Mouse (Mus musculus) small intestine, adult 2 months (tissue): ENCODE measurements around the gene Pkp4. TPM values are rescaled to one million over a fixed set of nuclear protein-coding genes. Genes with fewer than 3 reads are reported as not detected.

Source experiments
- H3K27ac ChIP-seq: fragments of 200-500 bp; 2 replicates; pipeline ENCODE4 v1.5.1; 2012; ENCODE audit warnings: low read depth, low read length, control low read depth, inconsistent platforms; ENCODE audit not compliant: insufficient read depth
- H3K27me3 ChIP-seq: fragments of 200-500 bp; 2 replicates; pipeline ENCODE4 v1.6.1; 2012; ENCODE audit warnings: mild to moderate bottlenecking, moderate library complexity, low read length, inconsistent platforms; ENCODE audit not compliant: control insufficient read depth, insufficient read depth
- H3K36me3 ChIP-seq: fragments of 200-500 bp; 2 replicates; pipeline ENCODE4 v1.6.1; 2012; ENCODE audit warnings: mild to moderate bottlenecking, low read length, control low read depth, inconsistent platforms; ENCODE audit not compliant: control insufficient read depth, insufficient read depth
- H3K4me1 ChIP-seq: fragments of 200-500 bp; 2 replicates; pipeline ENCODE4 v1.6.1; 2012; ENCODE audit warnings: low read length, inconsistent platforms, mixed read lengths; ENCODE audit not compliant: control insufficient read depth, insufficient read depth, insufficient read length
- H3K4me3 ChIP-seq: fragments of 200-500 bp; 2 replicates; pipeline ENCODE4 v1.5.1; 2012; ENCODE audit warnings: low read depth, mild to moderate bottlenecking, control low read depth, inconsistent platforms, low read length, moderate library complexity
- CTCF ChIP-seq: fragments of 200-500 bp; IDR thresholded peaks from 2 replicates; pipeline ENCODE4 v1.5.1; 2012; ENCODE audit warnings: low read depth, mild to moderate bottlenecking, control low read depth, inconsistent platforms, low read length, moderate library complexity, mixed read lengths; ENCODE audit not compliant: insufficient replicate concordance, insufficient read length; ENCODE audit errors: extremely low read depth
- POLR2A ChIP-seq: fragments of 200-500 bp; IDR thresholded peaks from 2 replicates; pipeline ENCODE4 v1.6.1; 2012; ENCODE audit warnings: low read depth, mild to moderate bottlenecking, control low read depth, inconsistent platforms, low read length, moderate library complexity
- WGBS: fragments of 180-500 bp; shearing (Covaris S2); methylation state at CpG from one replicate; pipeline ENCODE4 v1.1.7; 2018; 5-methylcytosine and 5-hydroxymethylcytosine counted together
- polyA plus RNA-seq: library from polyadenylated mRNA; depleted of rRNA; stranded (reverse); fragments of >200 nt; gene quantifications from 2 replicates; pipeline ENCODE4 v1.2.3, GENCODE M21; 2012

The Pkp4 gene
- polyA plus RNA-seq, 1 experiment: 77.4 TPM

DNA sequence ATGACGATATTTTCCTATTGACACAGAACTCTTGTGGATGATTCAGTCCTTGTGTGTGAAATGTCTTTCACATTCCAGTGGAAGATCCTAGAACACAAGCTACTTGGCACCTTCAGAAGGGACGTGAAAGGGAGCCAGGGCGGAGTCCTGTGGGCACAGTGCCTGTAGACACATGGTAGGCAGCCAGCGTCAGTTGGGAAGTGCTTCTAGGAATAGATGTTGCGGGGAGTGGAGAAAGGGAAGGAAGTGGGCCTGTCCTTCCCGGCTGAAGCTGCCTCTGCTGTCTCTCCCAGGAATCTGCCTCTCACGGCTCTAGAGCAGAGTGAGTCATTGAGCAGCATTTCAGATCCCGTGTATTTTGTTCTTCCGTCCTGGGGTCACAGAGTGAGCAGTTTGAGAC is 125.6 kb downstream of the Pkp4 start:
- H3K27me3 ChIP-seq: no peaks in the 10 kb centered on the region
- H3K4me3 ChIP-seq: no peak overlapping the region
- H3K27ac ChIP-seq: no peak overlapping the region; the same call in 1 of the 2 replicates
- TF ChIP-seq POLR2A (no peak), CTCF (no peak)
- WGBS: 43% methylated on average over 9 of the region's 9 CpGs
- no peaks in the 10 kb centered on the region; the same call in 1 of the 2 replicates for H3K36me3 ChIP-seq
- 0 out of 2 replicates have a peak, but pooled peaks cover 5% of the 10 kb centered on the region for H3K4me1 ChIP-seq

DNA sequence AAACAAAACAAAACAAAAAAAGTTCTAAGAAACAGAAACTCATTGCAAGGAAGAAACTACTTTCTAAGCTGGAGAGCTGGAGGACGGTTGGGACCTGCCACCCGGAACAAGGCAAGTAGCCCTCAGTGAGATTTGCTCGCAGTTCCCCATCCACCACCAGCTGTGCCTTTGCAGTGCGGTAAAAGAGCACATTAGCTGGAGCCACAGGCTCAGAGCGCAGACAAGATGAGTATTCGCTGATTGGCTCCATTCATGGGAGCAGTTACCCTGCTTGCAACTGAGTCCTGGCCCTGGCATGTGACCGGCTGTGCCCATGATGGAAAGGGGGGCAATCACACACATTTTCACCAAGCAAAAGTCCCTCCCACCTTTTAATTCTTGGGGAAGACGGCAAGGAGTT is 127.0 kb downstream of the Pkp4 start:
- TF ChIP-seq POLR2A (no peak), CTCF (no peak)
- no peaks in the 10 kb centered on the region for H3K27me3 ChIP-seq
- WGBS: 87% methylated on average over 8 of the region's 8 CpGs

DNA sequence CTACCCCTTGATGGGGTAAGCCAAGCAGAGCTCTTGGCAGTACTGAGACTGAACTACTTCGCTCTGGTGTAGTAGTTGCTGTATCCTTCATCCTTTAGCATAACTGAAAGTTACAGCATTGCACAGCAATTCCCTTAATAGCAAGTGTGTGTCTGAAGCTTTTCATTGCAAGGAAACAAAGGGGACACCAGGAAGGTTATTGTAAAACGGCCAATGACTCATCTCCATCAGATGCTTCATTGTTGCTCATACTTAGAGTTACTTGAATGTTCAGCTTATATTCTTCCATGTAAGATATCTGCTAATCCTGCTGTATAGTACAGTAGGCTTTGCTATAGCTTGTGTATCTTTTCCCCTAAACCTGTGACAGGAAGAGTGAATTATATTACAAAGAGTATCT is 128.8 kb downstream of the Pkp4 start:
- Histone ChIP-seq H3K4me1 (0 out of 2 replicates have a peak, but pooled peaks cover 5% of the 10 kb centered on the region), H3K27ac (no peak overlapping the region), H3K4me3 (no peak overlapping the region), H3K36me3 (no peaks in the 10 kb centered on the region; the same call in none of the 2 replicates), H3K27me3 (no peaks in the 10 kb centered on the region)
- 83% methylated on average over 2 of the region's 2 CpGs for WGBS
- TF ChIP-seq CTCF: no peak
- TF ChIP-seq POLR2A: no peak

More for the DNA sequence above, 127.0 kb downstream of the Pkp4 start:
- H3K4me1 ChIP-seq: 0 out of 2 replicates have a peak, but pooled peaks cover 5% of the 10 kb centered on the region
- H3K36me3 ChIP-seq: no peaks in the 10 kb centered on the region; the same call in 1 of the 2 replicates
- H3K27ac ChIP-seq: no peak overlapping the region
- no peak overlapping the region for H3K4me3 ChIP-seq

DNA sequence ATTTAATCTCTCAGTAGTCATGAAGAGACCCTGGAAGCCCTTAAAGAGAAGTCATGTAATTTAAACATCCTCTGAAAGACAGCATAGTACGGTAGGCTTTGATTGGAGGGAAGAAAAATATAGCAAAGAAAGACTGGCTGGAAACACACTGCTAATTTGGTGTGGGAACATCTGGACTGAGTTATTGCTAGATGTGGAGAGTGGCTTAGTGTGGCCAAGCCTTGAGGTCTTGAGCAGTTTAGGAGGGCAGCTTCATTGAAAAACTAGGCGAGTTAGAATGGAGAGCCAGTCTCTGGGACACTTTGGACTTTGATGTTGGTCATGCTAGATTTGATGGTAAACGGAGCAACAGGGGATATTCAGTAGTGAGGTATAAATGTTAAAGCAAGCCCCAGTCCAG is 129.7 kb downstream of the Pkp4 start:
- 88% methylated on average over 3 of the region's 3 CpGs for WGBS
- TF ChIP-seq CTCF: no peak
- no peak for TF ChIP-seq POLR2A
- no peak overlapping the region for H3K27ac ChIP-seq
- peaks cover 1% of the 10 kb centered on the region for H3K36me3 ChIP-seq
- H3K4me1 ChIP-seq: 0 out of 2 replicates have a peak, but pooled peaks cover 5% of the 10 kb centered on the region
- H3K4me3 ChIP-seq: no peak overlapping the region
- no peaks in the 10 kb centered on the region for H3K27me3 ChIP-seq

DNA sequence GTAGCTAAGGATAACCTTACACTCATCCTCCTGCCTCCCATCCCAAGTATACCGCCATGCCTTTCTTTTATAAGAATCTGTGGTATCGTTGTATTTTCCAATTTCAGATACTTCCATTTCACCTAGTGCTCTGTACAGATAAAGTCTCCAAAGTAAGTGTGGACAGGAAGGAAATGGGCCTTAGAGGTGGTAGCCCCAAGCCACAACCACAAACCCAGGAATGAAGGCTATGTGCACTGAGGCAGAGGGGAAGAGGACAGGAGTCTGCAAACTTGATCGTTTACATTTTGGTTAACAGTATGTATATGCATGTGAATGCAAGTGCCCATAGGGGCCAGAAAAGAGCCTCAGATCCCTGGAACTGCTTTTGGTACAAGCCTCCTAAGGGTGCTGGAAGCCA is 139.2 kb downstream of the Pkp4 start:
- Histone ChIP-seq H3K27ac (no peak overlapping the region), H3K4me3 (no peak overlapping the region), H3K36me3 (peaks cover 5% of the 10 kb centered on the region; the same call in 1 of the 2 replicates), H3K4me1 (no peaks in the 10 kb centered on the region), H3K27me3 (no peaks in the 10 kb centered on the region)
- WGBS: 82% methylated on average over 3 of the region's 3 CpGs
- no peak for TF ChIP-seq POLR2A
- no peak for TF ChIP-seq CTCF

DNA sequence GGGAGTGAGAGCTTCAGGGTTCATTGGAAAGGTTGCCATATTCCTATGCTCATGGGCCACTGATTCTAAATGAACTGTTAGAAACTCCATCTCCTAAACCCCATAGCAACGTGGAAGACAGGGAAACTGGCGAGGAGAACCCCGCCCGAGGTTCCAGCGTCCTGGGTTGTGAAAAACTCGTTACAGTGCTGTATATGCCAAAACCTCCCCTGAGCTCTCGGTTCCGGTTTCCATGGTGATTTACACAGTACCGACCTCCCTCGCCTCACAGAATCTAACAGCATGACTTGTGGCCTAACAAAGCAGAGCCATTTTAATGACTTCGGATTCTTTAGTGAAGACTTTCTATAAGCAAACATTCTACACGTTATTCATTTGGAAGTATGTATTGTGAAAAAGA is 141.0 kb downstream of the Pkp4 start:
- no peak overlapping the region for H3K4me3 ChIP-seq
- TF ChIP-seq POLR2A (no peak), CTCF (no peak)
- H3K36me3 ChIP-seq: peaks cover 10% of the 10 kb centered on the region
- no peaks in the 10 kb centered on the region for H3K4me1 ChIP-seq
- no peaks in the 10 kb centered on the region for H3K27me3 ChIP-seq
- 79% methylated on average over 12 of the region's 12 CpGs for WGBS
- no peak overlapping the region for H3K27ac ChIP-seq

DNA sequence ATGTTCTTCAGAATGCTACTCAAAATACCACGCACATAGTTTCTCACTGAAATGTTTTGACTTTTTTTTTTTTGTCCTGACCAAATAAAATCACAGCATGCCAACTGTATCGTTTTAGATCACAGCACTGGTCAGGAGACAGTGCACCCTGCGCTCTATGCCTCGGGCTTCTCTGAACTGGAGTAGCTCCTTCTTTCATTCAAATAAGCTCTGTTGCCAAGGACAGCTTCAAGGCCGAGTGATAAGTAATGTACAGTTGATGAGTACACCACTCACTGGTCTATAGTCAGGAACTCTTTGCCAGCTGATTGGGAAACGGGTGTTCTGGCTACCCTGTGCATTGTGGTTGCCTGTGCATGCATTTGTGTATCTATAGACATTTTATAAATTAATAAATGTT is 141.8 kb downstream of the Pkp4 start:
- H3K27ac ChIP-seq: no peak overlapping the region
- H3K27me3 ChIP-seq: no peaks in the 10 kb centered on the region
- H3K4me1 ChIP-seq: no peaks in the 10 kb centered on the region
- no peak overlapping the region for H3K4me3 ChIP-seq
- 78% methylated on average over 6 of the region's 6 CpGs for WGBS
- TF ChIP-seq POLR2A (no peak), CTCF (no peak)
- peaks cover 17% of the 10 kb centered on the region for H3K36me3 ChIP-seq
